Mouse (Mus musculus) hindbrain, embryonic 11.5 days (tissue): ENCODE results near the gene Tyw5. TPM values are rescaled to one million over a fixed set of nuclear protein-coding genes. Genes with fewer than 3 reads are reported as not detected.
A peak's percentile ranks its signal among the peaks of the same experiment; 100 is the strongest.

ENCODE experiments used
- ATAC-seq: fragments of 200-750 bp; cut with Nextera tagmentation; 2 replicates; pipeline ENCODE4 v1.8.0; 2017; ENCODE audit warnings: mild to moderate bottlenecking, moderate TSS enrichment, moderate library complexity; ENCODE audit not compliant: low FRiP score
- DNase-seq: peaks from one replicate; pipeline ENCODE4 v3.0.0-alpha.2; 2015; ENCODE audit warnings: low spot score
- H3K27ac ChIP-seq: fragments of 300-500 bp; sonication (generic); 2 replicates; pipeline ENCODE4 v1.5.1; 2014; ENCODE audit warnings: mild to moderate bottlenecking, low read depth, low read length
- H3K27me3 ChIP-seq: fragments of 300-500 bp; sonication (generic); 2 replicates; pipeline ENCODE4 v1.6.1; 2014; ENCODE audit warnings: mild to moderate bottlenecking, low read length, moderate library complexity, mixed read lengths; ENCODE audit not compliant: control insufficient read depth, insufficient read depth
- H3K36me3 ChIP-seq: fragments of 300-500 bp; sonication (generic); 2 replicates; pipeline ENCODE4 v1.6.1; 2014; ENCODE audit warnings: mild to moderate bottlenecking, low read length, moderate library complexity, mixed read lengths; ENCODE audit not compliant: control insufficient read depth, insufficient read depth
- H3K4me1 ChIP-seq: fragments of 300-500 bp; sonication (generic); replicated peaks from 2 replicates; pipeline ENCODE4 v1.6.1; 2014; ENCODE audit warnings: low read length, mixed read lengths; ENCODE audit not compliant: control insufficient read depth, insufficient read depth
- H3K4me2 ChIP-seq: fragments of 300-500 bp; sonication (generic); replicated peaks from 2 replicates; pipeline ENCODE4 v1.6.1; 2014; ENCODE audit warnings: mild to moderate bottlenecking, low read depth, low read length
- H3K4me3 ChIP-seq: fragments of 300-500 bp; sonication (generic); 2 replicates; pipeline ENCODE4 v1.5.1; 2014; ENCODE audit warnings: low read depth, low read length
- H3K9ac ChIP-seq: fragments of 300-500 bp; sonication (generic); 2 replicates; pipeline ENCODE4 v1.6.1; 2014; ENCODE audit warnings: low read depth, low read length
- H3K9me3 ChIP-seq: fragments of 300-500 bp; sonication (generic); 2 replicates; pipeline ENCODE4 v1.6.1; 2016; ENCODE audit warnings: low read length; ENCODE audit not compliant: control insufficient read depth
- WGBS: fragments of 180-500 bp; shearing (Covaris S2); extraction: QIAGEN DNeasy Blood & Tissue Kit; methylation state at CpG from one replicate; pipeline ENCODE4 v1.1.7; 2014; 5-methylcytosine and 5-hydroxymethylcytosine counted together
- polyA plus RNA-seq: library from polyadenylated mRNA; unstranded; fragments of >200 nt; fragmentation: Nextera tagmentation; extraction: Ambion mirVana; gene quantifications from 2 replicates; pipeline ENCODE4 v1.2.1, GENCODE M21; 2014

The Tyw5 gene
- polyA plus RNA-seq, 1 experiment from 2014 or later = 27.9 TPM

DNA sequence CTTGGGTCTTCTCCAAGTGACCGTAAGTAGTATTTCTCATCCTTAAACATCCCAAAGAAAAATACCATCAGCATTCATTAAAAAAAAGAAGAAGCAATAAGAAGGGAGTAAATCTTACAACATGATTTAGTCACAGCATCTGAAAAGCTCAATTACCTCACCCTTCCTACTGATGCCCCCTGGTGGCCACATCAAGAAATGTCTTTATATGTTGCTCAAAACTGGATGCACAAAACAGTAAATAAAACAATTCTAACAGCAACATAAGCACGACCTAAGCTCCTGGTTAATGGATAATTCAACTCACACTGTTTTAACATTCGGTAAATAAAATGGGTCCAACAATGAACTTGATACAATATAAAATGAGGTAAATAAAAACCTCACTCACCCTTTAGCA lies 12.8 kb downstream of the Tyw5 start:
- Histone ChIP-seq H3K36me3 (0 out of 2 replicates have a peak, but pooled peaks cover 2% of the 10 kb centered on the region), H3K4me3 (no peak overlapping the region), H3K9ac (no peak overlapping the region), H3K27me3 (no peaks in the 10 kb centered on the region), H3K27ac (no peak overlapping the region), H3K4me2 (no peak overlapping the region), H3K4me1 (no peaks in the 10 kb centered on the region), H3K9me3 (no peaks in the 10 kb centered on the region)
- peak; percentile 75 for DNase-seq
- no peak for ATAC-seq
- 65% methylated on average over 3 of the region's 3 CpGs for WGBS

DNA sequence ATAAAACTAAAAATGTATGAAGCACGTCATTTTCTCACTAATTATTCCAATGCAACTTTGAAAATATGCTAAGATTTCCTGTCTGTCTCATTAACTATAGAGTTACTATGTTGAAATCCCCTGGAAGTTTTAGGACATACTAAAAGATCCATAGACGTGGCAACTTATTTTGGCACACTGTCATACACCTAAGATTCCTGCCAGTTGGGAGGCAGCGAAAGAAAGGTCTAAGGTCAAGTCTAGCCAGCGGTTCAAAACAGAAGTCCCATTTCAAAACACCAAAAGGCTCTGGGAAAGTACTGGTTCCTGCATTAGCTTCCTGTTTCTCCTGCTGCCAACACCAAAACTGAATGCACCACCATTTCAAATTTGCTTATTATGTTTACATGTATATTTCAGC lies 14.5 kb downstream of the Tyw5 start:
- DNase-seq (no peak), ATAC-seq (no peak)
- Histone ChIP-seq H3K36me3 (0 out of 2 replicates have a peak, but pooled peaks cover 2% of the 10 kb centered on the region), H3K9ac (no peak overlapping the region), H3K9me3 (no peaks in the 10 kb centered on the region), H3K4me3 (no peak overlapping the region), H3K27ac (no peak overlapping the region), H3K27me3 (no peaks in the 10 kb centered on the region), H3K4me2 (no peak overlapping the region), H3K4me1 (no peaks in the 10 kb centered on the region)
- 86% methylated on average over 4 of the region's 4 CpGs for WGBS

DNA sequence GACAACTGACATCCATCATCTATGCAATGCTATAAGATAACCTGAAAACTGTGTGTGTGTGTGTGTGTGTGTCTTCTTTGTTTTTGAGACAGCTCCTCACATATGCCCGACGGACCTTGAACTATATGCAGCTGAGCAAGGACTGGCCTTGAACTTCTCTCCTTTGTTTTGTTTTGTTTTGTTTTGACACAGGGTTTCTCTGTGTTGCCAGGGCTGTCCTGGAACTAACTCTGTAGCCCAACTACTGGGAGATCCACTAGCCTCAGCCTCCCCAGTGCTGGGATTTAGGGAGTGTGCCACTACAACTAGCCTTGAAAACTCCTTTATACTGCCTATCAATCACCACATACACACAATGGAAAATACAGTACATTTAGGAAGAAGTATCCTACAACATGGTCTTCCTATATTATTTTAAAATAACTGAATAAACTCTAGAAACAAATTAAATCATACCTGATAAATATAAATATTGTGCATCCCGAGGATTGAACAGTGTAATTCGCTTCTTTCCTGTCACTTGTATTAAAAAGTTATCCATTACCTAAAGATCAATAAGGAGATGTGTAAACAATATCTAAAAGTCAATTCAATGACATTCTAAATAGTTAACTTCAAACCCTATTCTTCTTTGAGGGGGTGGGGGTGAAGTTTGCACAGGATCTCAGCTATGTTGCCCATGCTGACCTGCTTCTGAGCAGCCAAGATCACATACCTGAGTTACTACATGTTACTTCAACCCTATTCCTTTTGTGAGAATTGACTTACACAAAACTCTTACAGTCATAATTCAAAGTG lies 15.7 kb downstream of the Tyw5 start:
- ATAC-seq (no peak), DNase-seq (no peak)
- Histone ChIP-seq H3K9me3 (no peaks in the 10 kb centered on the region), H3K27me3 (no peaks in the 10 kb centered on the region), H3K27ac (no peak overlapping the region), H3K4me1 (no peaks in the 10 kb centered on the region), H3K4me3 (no peak overlapping the region), H3K4me2 (no peak overlapping the region), H3K36me3 (0 out of 2 replicates have a peak, but pooled peaks cover 2% of the 10 kb centered on the region), H3K9ac (no peak overlapping the region)
- 95% methylated on average over 4 of the region's 4 CpGs for WGBS

DNA sequence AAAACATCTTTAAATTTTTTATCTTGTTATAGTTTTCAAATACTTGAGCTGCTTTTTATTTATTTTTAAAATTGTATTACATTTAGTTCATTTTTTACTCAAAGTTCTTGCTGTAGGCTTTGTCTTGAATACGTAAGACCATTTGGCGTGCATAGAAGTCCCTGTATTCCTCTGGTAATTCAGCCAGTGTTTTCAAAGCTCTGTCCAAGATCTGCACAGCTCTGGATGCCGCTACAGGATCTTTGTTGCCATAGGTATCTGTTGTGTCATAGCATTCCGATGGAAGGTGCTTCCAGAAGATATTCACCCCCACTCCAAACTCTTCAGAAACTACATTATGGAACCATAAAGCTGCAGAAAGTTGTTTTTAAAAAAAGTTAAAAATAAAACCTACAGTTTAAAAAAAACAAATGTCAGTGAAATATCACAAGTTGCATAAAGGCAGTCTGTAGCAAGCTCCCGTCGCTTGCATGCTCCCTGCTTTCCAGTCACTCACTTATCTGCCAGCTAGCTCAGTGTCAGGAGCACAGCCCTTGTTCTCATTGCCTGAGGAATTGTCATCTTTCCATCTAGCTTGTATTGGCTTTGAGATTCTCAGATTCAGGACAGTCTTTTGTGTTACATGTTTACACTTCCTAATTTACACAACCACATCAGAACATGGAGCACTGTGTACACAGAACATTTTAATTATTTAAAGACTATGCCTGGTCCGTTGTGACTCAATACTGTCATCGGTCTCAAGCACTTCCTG lies 18.3 kb downstream of the Tyw5 start:
- no peaks in the 10 kb centered on the region for H3K36me3 ChIP-seq
- no peaks in the 10 kb centered on the region for H3K4me1 ChIP-seq
- no peak overlapping the region for H3K4me2 ChIP-seq
- ATAC-seq (no peak), DNase-seq (no peak)
- H3K4me3 ChIP-seq = no peak overlapping the region
- H3K9ac ChIP-seq = no peak overlapping the region
- H3K27me3 ChIP-seq = no peaks in the 10 kb centered on the region
- WGBS = 95% methylated on average over 8 of the region's 8 CpGs
- H3K27ac ChIP-seq = no peak overlapping the region
- no peaks in the 10 kb centered on the region for H3K9me3 ChIP-seq

DNA sequence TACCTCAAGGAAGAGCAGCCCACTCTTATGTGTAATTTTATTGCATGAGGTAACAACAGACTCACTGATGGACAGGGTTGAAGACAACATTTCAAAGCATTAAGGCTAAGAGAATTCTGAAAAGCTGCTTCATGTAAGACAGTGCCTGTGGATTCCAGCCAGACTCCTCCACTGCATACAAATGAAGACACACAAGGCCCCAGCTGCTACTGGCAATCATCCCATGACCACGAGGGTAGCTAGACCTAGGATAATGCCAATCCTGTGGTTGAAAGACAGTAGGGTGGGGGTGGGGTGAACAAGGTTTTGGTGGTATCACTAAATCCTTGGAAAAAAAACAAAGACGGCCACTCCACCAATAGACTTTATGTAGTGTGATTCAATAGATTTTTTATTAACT lies 19.0 kb downstream of the Tyw5 start:
- no peak overlapping the region for H3K9ac ChIP-seq
- ATAC-seq (0 out of 2 replicates have a peak, but pooled peaks have one; percentile 51), DNase-seq (no peak)
- H3K4me2 ChIP-seq = no peak overlapping the region
- 71% methylated on average over 2 of the region's 2 CpGs for WGBS
- H3K9me3 ChIP-seq = no peaks in the 10 kb centered on the region
- no peaks in the 10 kb centered on the region for H3K4me1 ChIP-seq
- H3K27me3 ChIP-seq = no peaks in the 10 kb centered on the region
- no peak overlapping the region for H3K4me3 ChIP-seq
- no peak overlapping the region for H3K27ac ChIP-seq
- no peaks in the 10 kb centered on the region for H3K36me3 ChIP-seq

DNA sequence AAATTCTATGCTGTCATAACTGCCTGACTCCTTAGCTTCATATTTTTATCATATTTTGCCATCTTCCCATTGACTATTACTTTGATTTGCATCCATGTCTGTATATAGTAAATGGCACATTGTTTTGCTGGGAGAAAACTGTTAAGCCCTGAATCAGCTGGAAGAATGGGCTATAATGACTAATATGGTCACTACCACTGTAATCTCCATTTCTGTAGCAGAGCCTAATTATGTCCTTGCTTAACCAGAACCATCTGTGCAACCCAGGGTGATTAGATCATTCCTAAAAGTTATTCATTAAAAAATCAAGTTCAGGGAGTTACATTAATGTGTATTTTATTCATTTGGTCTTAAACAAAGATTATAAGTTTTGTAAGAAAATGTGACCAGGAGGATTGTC lies 20.4 kb downstream of the Tyw5 start:
- Histone ChIP-seq H3K27ac (no peak overlapping the region), H3K4me2 (no peak overlapping the region), H3K9ac (no peak overlapping the region), H3K36me3 (no peaks in the 10 kb centered on the region), H3K9me3 (no peaks in the 10 kb centered on the region), H3K4me1 (no peaks in the 10 kb centered on the region), H3K4me3 (no peak overlapping the region), H3K27me3 (no peaks in the 10 kb centered on the region)
- DNase-seq (no peak), ATAC-seq (no peak)

DNA sequence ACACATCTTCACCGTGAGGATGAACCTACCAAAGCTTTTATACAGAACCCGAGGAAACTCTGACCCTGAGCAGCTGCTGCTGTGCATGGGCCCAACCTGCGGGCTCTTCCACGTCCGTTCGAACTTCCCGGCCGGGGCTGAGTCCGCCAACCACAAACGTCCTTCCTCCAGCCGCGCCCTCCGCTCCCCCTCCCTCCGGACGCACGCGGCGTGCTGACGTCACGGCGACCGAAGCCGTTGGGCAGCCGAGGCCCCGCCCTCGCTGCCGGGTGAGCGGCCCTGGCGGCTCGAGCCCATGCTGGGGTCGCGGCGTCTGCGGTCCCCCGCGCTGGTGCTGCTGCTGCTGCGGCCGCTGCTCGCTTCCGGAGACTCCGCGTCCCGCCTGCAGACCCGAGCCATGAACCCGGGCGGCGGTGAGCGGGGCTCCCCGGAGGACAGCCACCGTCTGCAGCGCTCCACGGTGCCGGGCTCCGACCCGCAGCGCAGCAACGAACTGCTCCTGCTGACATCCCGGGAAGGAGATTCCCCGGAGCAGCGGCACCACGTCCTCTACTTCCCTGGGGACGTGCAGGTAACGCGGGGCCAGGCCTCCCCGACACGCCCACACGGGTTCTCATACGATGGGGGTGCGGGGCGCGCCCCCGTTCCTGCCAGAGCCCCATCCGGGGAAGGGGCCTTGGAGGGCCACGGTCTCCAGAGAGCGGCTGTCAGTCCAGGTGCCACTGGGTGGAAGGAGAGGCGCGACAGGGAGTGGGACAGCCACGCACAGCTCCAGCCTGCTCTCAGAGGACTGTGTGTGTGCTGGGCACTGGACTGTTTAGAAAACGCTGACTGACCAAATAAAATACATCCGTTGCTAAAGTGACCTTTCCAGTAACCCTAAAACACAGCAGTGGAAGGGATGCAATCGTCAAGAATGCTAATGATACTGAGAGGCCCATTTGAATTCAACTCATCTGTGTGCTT lies 29.2 kb downstream of the Tyw5 start, which contains the start of gene 1700066M21Rik:
Gene 1700066M21Rik (plus strand): TSS at position 245 of the 966 bp plus-strand sequence.
- peak within 1 kb of the TSS; percentile 84 for H3K9ac ChIP-seq
- peak within 1 kb of the TSS; percentile 75 for H3K4me3 ChIP-seq
- H3K4me2 ChIP-seq = peak within 1 kb of the TSS; percentile 68
- no peaks in the 10 kb centered on the region for H3K36me3 ChIP-seq
- no peaks in the 10 kb centered on the region for H3K27me3 ChIP-seq
- no peaks in the 10 kb centered on the region for H3K4me1 ChIP-seq
- H3K9me3 ChIP-seq = no peaks in the 10 kb centered on the region
- peak; percentile 97 for ATAC-seq
- peak within 1 kb of the TSS; percentile 61; the same call in 1 of the 2 replicates for H3K27ac ChIP-seq
- 0% methylated on average over 73 of the region's 81 CpGs for WGBS
- DNase-seq = peak; percentile 97

DNA sequence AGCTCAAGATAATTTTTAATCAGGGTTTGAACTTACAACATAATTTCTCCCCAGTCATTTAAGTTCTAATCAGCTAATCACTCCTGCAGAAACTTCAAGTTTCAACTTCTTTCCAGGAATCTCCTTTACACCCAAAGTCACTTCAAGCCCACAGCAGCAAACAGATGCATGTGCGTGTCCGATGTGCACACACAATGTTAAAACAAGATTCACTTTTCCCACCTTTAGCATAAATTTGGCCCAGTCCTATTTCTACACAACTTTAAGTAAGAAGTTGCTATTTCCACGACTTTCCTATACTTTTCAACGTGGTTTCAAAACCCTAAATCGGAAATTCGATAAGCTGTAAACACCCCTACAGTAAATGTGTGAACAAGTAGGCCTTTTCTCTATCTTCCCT lies 30.1 kb downstream of the Tyw5 start:
- H3K4me3 ChIP-seq = peak overlapping the region; percentile 75
- no peak for ATAC-seq
- H3K4me2 ChIP-seq = peak overlapping the region; percentile 33
- no peaks in the 10 kb centered on the region for H3K27me3 ChIP-seq
- no peak overlapping the region for H3K27ac ChIP-seq
- DNase-seq = no peak
- no peaks in the 10 kb centered on the region for H3K36me3 ChIP-seq
- no peaks in the 10 kb centered on the region for H3K9me3 ChIP-seq
- no peak overlapping the region for H3K9ac ChIP-seq
- WGBS = 73% methylated on average over 6 of the region's 6 CpGs
- H3K4me1 ChIP-seq = no peaks in the 10 kb centered on the region
